8 mouse cellular contexts compared by ENCODE assay signal in genomic region chr10:69535123-69535930, GRCm38 (mm10).
DNase-seq lines count a peak whose midpoint lies in the region; ATAC-seq lines count a peak whose summit lies in the region.

No protein-coding gene starts in this region.

- peaks cover 15% of the 10 kb centered on the region for H3K4me1 ChIP-seq in hindbrain, embryonic 16.5 days (ENCODE audit: control insufficient read depth, insufficient read depth, low read depth, low read length)
- peaks cover 41% of the 10 kb centered on the region for H3K4me1 ChIP-seq in neural tube, embryonic 13.5 days (replicated peaks)

- H3K9me3 ChIP-seq in hindbrain, embryonic 16.5 days (ENCODE audit: control insufficient read depth, low read length), result 0 out of 2 replicates have a peak, but pooled peaks cover 2% of the 10 kb centered on the region
- H3K9me3 ChIP-seq in neural tube, embryonic 13.5 days, result no peaks in the 10 kb centered on the region

- peak overlapping the region; percentile 93 for H3K27ac ChIP-seq in hindbrain, embryonic 16.5 days (ENCODE audit: low read depth, low read length)
- peak overlapping the region; percentile 98 for H3K27ac ChIP-seq in neural tube, embryonic 13.5 days (replicated peaks)

- intact Hi-C loops in left cerebral cortex, postnatal 14 days (cut with DNase I), result loop anchor here (5.0 kb wide), 2 partner anchors 37 to 117 kb away; no protein-coding TSS in a partner anchor

- H3K4me3 ChIP-seq in hindbrain, embryonic 16.5 days (ENCODE audit: low read length), result peak overlapping the region; percentile 72
- peak overlapping the region; percentile 76 for H3K4me3 ChIP-seq in neural tube, embryonic 13.5 days

- H3K27me3 ChIP-seq in hindbrain, embryonic 16.5 days (replicated peaks; ENCODE audit: control insufficient read depth, insufficient read depth, low read length), result no peaks in the 10 kb centered on the region
- no peaks in the 10 kb centered on the region for H3K27me3 ChIP-seq in neural tube, embryonic 13.5 days

- no peaks in the 10 kb centered on the region for H3K36me3 ChIP-seq in hindbrain, embryonic 16.5 days (ENCODE audit: control insufficient read depth, insufficient read depth, low read length)
- 0 out of 2 replicates have a peak, but pooled peaks cover under 1% of the 10 kb centered on the region for H3K36me3 ChIP-seq in neural tube, embryonic 13.5 days

- peak; percentile 45 for DNase-seq in MN1 (ENCODE audit: low spot score)
- DNase-seq in cerebellum, adult 9-10 months, result peak; percentile 39
- DNase-seq in gastrocnemius, adult 18-20 months (ENCODE audit: low spot score), result peak; percentile 42
- peak; percentile 30 to 63 for DNase-seq in left cerebral cortex, postnatal 14 days (ENCODE audit: low spot score in 2 of 2)
- DNase-seq in urinary bladder, postnatal 25 days (ENCODE audit: low spot score), result no peak

- H3K4me2 ChIP-seq in hindbrain, embryonic 16.5 days (ENCODE audit: low read length), result peak overlapping the region; percentile 59
- peak overlapping the region; percentile 79 for H3K4me2 ChIP-seq in neural tube, embryonic 13.5 days

- ATAC-seq in hindbrain, embryonic 16.5 days, result peak; percentile 63
- ATAC-seq in neural tube, embryonic 13.5 days (ENCODE audit: low read depth), result peak; percentile 45
- no peak for ATAC-seq in monocyte, adult 5-6 weeks (replicated peaks; ENCODE audit: insufficient number of reproducible peaks, low FRiP score, low TSS enrichment, poor library complexity, severe bottlenecking)

- peak overlapping the region; percentile 83 for H3K9ac ChIP-seq in hindbrain, embryonic 16.5 days (ENCODE audit: low read depth, low read length)
- H3K9ac ChIP-seq in neural tube, embryonic 13.5 days, result peak overlapping the region; percentile 95

- WGBS in hindbrain, embryonic 16.5 days, result 20% methylated on average over 15 of the region's 15 CpGs
- 29% methylated on average over 15 of the region's 15 CpGs for WGBS in neural tube, embryonic 13.5 days
